Mouse (Mus musculus) adrenal gland, postnatal 36 days (tissue): ENCODE data around the gene Gm12184. TPM values are rescaled to one million over a fixed set of nuclear protein-coding genes. Genes with fewer than 3 reads are reported as not detected.
A peak's percentile ranks its signal among the peaks of the same experiment; 100 is the strongest.
"Not testable (repeated sequence)": the region's sequence is repeated elsewhere in the genome, so short reads cannot be mapped to it uniquely, and the experiment has no call there.

Source experiments
- DNase-seq, 2 experiments: peaks; one replicate each; pipeline ENCODE4 v3.0.0; 2021; ENCODE audit warnings: mixed read lengths in 1 of 2
- total RNA-seq, 2 experiments: library from RNA; stranded (reverse); gene quantifications; 2 replicates each; pipeline ENCODE4 v1.2.3; 2021

The Gm12184 gene
- total RNA-seq, 2 experiments from 2014 or later: 1.4 to 3.2 TPM

- DNase-seq: no peak
Measured at GRCm38 (mm10) chr11:48846881-48847280, 20.4 kb upstream of the Gm12184 start.

DNA sequence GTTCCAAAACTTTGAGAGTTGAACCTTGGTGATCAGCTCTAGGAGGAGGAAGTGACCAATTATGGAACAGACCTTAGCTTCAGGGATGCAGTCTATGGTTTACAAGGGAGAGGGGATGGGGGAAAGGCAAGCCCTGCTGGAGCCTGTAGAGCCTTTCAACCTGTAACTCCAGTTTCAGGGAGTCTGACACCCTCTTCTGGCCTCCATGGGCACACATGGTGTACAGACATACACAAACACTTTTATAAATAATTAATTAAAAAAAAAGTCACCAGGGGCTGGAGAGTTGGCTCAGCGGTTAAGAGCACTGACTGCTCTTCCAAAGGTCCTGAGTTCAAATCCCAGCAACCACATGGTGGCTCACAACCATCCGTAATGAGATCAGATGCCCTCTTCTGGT, 19.9 kb upstream of the Gm12184 start:
- not testable (repeated sequence) for DNase-seq

DNA sequence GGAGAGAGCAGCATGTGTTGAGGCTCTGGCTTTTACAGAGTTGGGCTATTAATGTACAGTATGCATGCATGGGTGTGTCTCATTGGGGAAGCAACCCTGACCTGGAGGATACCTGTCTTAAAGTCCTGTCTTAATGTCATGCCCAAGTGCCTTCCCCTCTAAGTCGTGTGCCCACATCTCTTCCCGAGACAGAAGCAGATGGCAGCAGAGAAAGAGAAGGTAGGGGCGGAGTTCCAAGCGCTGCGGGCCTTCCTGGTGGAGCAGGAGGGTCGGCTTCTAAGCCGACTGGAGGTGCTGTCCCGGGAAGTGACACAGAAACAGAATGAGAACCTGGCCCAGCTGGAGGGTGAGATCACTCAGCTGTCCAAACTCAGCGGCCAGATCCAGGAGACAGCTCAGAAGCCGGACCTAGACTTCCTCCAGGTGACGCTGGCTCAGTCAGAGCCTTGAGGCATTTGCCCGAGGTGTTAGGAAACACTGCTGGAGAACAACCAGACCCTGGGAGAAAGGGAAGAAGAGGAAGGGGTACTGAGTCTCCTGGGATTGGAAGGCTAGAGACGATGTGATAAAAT, 18.9 kb upstream of the Gm12184 start:
- DNase-seq: no peak

- peak in 1 of 2 experiments; percentile 56 for DNase-seq
Measured at GRCm38 (mm10) chr11:48844309-48844708, 17.9 kb upstream of the Gm12184 start.

DNA sequence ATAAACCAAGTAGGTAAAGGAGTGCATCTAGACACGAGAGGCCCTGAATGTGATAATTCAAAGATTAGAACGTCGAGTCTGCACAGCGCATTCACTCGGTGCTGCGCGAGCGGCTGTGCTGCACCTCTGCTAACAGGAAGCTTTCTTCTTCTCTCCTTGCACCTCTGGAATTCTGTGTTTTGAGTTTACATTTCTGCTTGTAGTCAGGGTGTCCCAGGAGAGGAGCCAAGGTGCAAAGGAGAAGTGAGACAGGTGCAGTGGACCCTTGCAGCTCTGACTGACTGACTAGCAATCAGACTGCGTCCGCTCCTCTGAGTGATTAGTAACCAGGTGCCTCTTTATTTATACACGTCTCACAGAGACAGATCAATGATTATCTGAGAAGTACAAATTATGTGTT, 16.7 kb upstream of the Gm12184 start:
- DNase-seq: no peak

GRCm38 (mm10) chr11:48842378-48842792, 15.9 kb upstream of the Gm12184 start:
- no peak for DNase-seq

DNA sequence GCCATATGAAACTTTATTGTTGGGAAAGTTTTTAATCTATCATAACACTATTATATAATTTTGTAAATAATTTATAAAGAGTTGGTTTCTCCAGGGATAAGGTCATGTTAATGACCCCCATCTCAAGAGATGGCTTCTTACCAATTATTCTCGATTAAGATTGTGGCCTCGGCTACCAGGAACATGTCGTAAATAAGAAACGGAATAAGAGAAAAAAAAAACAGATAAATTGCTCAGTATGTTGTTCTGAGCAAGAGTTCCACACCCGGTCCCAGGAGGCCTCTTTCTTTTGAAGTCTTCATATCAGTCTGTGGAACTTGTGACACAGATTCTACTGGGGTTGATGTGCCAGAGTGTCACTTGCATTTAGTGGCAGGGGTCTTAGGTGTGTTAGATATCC, 14.8 kb upstream of the Gm12184 start:
- no peak for DNase-seq

DNA sequence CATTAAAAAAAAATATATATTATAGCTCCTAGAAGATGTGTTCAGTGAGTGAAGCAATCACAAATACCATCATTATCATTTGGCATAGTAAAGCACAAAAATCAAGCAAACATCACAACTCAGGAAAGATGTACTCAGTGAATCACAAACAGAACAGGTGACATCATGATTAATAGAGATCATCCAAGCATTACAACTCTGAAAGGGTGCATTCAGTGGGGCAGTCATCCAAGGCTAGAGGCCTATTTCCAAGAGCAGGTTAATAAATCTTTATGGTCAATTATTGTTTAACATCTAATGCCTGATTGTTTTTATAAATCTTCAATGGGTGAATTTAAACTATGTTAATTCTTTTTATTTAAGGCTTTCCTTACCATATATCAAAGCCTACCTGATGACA, 14.3 kb upstream of the Gm12184 start:
- no peak for DNase-seq

DNA sequence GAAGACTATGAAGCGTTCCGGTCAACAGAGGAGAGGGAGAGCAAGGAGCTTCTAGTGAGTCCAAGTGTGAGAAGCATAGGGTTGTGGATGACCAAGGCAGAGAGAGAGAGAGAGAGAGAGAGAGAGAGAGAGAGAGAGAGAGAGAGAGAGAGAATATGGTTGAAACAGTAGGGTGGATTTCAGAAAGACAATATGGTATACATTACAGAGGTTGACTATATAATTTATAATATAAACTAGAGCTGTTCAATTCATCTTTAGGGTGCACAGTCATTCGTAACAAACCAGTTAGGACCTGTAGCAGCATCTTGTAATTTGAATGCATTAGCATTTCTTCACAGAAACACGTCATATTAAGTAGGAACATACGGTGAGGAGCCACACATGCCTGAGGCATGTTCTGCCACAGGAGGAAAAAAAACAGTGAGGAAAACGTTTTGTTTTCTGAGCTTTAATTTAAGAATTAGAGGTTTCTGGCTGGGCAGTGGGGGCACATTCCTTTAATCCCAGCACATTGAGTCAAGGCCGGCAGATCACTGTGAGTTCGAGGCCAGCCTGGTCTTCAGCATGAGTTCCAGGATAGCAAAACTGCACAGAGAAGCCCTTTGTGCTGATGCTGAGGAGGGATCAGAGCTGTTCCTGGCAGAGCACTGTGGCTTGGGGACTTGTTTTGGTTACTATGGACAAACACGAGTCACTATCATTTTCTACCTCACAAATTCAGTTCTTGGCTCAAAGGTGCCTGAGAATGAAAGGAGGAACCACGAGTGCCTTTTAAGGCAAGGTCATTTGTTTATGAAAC, 12.6 kb upstream of the Gm12184 start:
- DNase-seq: no peak

DNA sequence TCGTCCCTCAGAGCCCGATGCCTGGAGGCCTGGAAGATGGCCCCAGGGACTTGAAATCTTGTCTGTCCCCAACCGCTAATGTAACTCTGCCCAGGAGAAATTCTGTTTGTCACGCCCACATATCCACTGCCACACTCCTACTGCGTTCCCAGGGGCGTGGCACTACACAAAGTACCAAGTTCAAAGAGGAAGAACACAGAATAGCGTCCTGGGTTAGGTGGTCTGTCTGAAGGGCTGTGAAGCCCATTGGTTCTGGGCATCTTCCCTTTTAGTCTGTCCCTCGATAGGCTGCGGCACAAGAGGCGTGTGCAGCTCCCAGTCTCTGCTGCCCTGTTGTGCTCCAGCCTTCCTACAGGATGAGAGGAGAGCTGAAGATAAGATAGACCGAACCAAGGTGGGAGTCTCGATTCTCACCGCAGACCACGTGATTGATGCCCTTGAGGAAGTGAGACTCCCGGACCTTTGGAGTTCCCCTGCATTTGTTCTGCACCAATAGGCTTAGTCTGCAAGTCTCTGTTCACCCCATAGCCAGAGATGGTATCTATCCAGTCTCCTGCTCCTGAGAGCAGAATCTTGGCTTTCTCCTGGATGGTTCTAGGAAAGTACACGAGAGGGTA, 11.8 kb upstream of the Gm12184 start:
- peak in 1 of 2 experiments; percentile 44 for DNase-seq

DNA sequence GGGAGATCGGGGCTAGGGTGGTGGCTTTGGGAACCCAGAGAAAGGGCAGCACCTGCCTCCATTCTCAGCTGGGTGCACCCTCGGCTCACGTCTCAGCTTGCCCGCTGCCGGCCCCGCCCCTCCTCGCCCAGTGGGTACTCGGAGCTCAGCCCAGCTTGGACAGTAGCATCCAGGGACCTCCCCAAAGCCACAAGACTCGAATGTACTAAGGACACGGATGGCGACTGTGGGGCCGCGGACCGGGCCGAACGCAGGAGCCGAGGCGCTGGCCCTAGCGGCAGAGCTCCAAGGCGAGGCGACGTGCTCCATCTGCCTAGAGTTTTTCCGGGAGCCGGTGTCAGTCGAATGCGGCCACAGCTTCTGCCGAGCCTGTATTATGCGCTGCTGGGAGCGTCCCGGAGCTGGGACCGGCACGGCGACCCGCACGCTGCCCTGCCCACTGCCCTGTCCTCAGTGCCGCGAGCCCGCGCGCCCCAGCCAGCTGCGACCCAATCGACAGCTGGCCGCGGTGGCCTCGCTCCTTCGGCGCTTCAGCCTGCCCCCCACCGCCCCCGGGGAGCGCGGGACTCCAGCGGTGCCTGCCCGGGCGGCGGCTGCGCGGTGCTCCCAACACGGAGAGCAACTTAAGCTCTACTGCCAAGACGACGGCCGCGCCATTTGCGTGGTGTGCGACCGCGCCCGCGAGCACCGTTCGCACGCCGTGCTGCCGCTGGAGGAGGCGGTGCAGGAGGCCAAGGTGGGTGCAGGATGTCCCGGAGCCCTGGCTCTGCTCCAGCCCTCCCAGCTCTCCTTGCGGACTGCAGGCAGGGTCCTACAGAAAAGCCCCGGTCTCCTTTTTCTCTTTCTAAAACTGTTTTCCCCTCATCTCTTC, 11.1 kb upstream of the Gm12184 start:
- DNase-seq: peak; percentile 88 to 90

GRCm38 (mm10) chr11:48836990-48837309, 10.5 kb upstream of the Gm12184 start:
- no peak for DNase-seq

- no peak for DNase-seq
Measured at GRCm38 (mm10) chr11:48835923-48836322, 9.5 kb upstream of the Gm12184 start.

GRCm38 (mm10) chr11:48833731-48834639, 7.5 kb upstream of the Gm12184 start:
- DNase-seq: peak; percentile 91

GRCm38 (mm10) chr11:48833078-48833730, 6.7 kb upstream of the Gm12184 start:
- DNase-seq: no peak

- DNase-seq: no peak
Measured at GRCm38 (mm10) chr11:48831273-48831672, 4.8 kb upstream of the Gm12184 start.

GRCm38 (mm10) chr11:48830279-48830678, 3.8 kb upstream of the Gm12184 start:
- no peak for DNase-seq

DNA sequence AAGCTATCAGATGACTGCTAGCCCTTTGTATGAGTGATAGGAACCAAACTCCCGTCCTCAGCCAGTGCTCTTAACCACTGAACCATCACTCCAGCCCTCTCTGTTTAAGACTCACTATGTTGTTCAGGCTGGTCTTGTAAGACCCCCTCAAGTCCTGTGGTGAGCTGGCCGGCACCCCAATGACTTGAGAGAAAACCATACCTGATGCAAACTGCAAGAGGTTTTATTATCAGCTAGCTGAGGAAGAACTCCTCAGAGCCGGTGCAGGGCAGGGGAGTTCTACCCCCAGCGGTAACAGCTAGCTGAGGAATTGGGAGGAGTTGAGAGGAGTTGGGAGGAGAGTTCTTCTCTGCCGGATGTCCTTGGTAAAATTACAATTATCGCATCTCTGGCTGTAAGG, 1.5 kb upstream of the Gm12184 start:
- DNase-seq: no peak

- no peak for DNase-seq
Measured at GRCm38 (mm10) chr11:48826752-48827096, 269 bp upstream of the Gm12184 start.

GRCm38 (mm10) chr11:48824311-48824830, 2.1 kb downstream of the Gm12184 start:
- no peak for DNase-seq

DNA sequence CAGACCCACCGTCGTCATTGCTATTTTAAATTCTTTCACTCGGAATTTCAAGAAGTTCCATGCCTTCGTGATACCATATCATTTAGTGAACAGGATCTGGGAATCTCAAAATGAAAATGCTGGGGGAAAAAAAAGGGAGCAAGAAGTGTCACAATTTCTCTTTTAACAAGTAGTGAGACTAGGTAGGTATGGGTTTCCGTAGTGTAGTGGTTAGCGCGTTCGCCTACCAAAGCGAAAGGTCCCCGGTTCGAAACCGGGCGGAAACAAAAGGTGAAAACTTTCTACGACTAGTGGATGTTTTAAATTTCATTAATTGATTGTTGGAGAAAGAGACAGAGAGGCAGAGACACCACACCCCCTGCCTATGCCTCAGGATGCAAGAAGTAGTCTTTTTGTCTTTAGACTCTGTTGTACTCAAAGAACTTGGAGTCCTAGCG, 2.9 kb downstream of the Gm12184 start:
- peak; percentile 67 to 69 for DNase-seq
